Comparison of ENCODE assay signal across 8 mouse cellular contexts in the genomic region with DNA sequence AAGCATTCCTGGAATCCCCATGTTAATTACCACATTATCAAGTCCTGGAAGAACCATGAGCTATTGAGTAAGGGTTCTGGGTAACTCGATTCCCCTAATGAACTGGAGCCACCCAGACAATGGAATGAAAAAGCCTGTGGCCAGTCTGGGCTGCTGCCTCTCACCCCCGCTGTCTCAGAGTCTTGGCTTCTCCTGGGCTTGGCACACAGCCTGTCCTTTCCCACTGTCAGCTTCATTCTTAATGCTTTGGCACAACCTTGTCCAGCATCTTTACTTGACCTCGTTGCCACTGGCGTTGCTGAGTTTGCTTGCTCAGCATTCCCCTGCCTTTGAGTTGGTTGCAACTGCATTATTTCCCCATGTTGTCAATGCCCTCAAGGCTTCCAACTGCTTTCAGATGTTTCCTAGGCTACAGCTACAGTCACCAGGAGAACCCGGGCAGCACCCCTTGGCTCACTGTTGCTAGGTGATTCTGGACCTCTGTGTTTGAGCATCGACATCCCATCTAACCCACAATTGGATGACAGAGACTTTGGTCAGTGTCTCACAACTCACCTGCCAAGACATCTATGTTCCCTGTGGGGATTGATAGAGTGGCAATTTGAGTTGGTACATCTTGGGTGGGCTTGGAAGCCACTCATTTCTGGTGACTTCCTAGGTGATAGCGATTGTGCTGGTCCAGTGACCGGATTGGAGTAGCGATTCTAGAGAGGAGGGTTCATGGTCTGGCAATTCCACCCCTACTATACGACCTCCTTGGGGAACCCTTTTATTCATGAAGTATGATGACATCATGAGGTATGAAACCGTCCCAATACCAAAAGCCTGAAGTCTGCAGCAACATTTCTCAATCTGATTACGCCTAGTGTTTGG.
DNase-seq lines count a peak whose midpoint lies in the region; ATAC-seq and TF ChIP-seq lines count a peak whose summit lies in the region.

No protein-coding gene starts in this region.

- no peaks in the 10 kb centered on the region for H3K36me3 ChIP-seq in kidney, adult 2 months (ENCODE audit: control insufficient read depth, insufficient read depth, low read length)
- no peaks in the 10 kb centered on the region for H3K36me3 ChIP-seq in kidney, embryonic 14.5 days (ENCODE audit: control insufficient read depth, insufficient read depth, low read length)

- no peaks in the 10 kb centered on the region for H3K27me3 ChIP-seq in kidney, adult 2 months (replicated peaks; ENCODE audit: control insufficient read depth, insufficient read depth, low read length)
- no peaks in the 10 kb centered on the region for H3K27me3 ChIP-seq in kidney, embryonic 14.5 days (ENCODE audit: control insufficient read depth, insufficient read depth, low read length)

- H3K27ac ChIP-seq in kidney, adult 2 months (ENCODE audit: insufficient read depth, low read depth, low read length), result no peak overlapping the region
- H3K27ac ChIP-seq in kidney, embryonic 14.5 days (ENCODE audit: low read depth, low read length), result no peak overlapping the region

- no peak overlapping the region for H3K4me3 ChIP-seq in kidney, adult 2 months (ENCODE audit: insufficient read depth, low read depth, low read length)
- H3K4me3 ChIP-seq in kidney, embryonic 14.5 days (ENCODE audit: low read length), result no peak overlapping the region

- no peaks in the 10 kb centered on the region for H3K9me3 ChIP-seq in kidney, embryonic 14.5 days (ENCODE audit: control insufficient read depth, low read length)

- H3K9ac ChIP-seq in kidney, embryonic 14.5 days (ENCODE audit: low read depth, low read length), result no peak overlapping the region

- DNase-seq in kidney, adult 2 months, result peak; percentile 5
- DNase-seq in cerebellum, adult 11 months, result peak; percentile 53
- DNase-seq in heart, adult 18-20 months, result peak; percentile 57 to 64
- DNase-seq in layer of hippocampus, postnatal 10 days (ENCODE audit: low spot score in 2 of 2), result peak; percentile 61 to 74
- DNase-seq in c-Kit-positive CD71-positive TER-119-positive erythroid progenitor cells, embryonic 14.5 days (ENCODE audit: low spot score), result no peak
- no peak for DNase-seq in kidney, postnatal 36 days
- DNase-seq in adrenal gland, adult 8-10 months, result no peak

- no peaks in the 10 kb centered on the region for H3K4me1 ChIP-seq in kidney, adult 2 months (ENCODE audit: control insufficient read depth, insufficient read depth, low read length)
- peaks cover 12% of the 10 kb centered on the region; the same call in 1 of the 2 replicates for H3K4me1 ChIP-seq in kidney, embryonic 14.5 days (ENCODE audit: control insufficient read depth, insufficient read depth, low read length)

- ATAC-seq in kidney, embryonic 14.5 days (ENCODE audit: low FRiP score, low TSS enrichment), result no peak

- no peak for TF ChIP-seq POLR2A in kidney, adult 2 months (IDR thresholded peaks at IDR 0.05; ENCODE audit: low read depth, low read length)

- H3K4me2 ChIP-seq in kidney, embryonic 14.5 days (replicated peaks; ENCODE audit: low read depth, low read length), result no peak overlapping the region

- WGBS in kidney, adult 2 months, result 78% methylated on average over 12 of the region's 12 CpGs
- 84% methylated on average over 12 of the region's 12 CpGs for WGBS in kidney, embryonic 14.5 days

- no peak for TF ChIP-seq CTCF in kidney, adult 2 months (conservative IDR thresholded peaks at IDR 0.05; ENCODE audit: insufficient read depth, insufficient read length, low read depth, low read length)

Comparison
In these comparisons a context has a peak if more than half of its experiments do, and no peak if none do; other contexts are left out.
1. DNase-seq: peak in kidney, adult 2 months (single experiment), cerebellum, adult 11 months (single experiment), heart, adult 18-20 months (2 of 2) and layer of hippocampus, postnatal 10 days (2 of 2); none in c-Kit-positive CD71-positive TER-119-positive erythroid progenitor cells, embryonic 14.5 days (single experiment), kidney, postnatal 36 days (0 of 2) and adrenal gland, adult 8-10 months (single experiment).